Mouse (Mus musculus): ENCODE data around the gene Prdm2.
A peak's percentile ranks its signal among the peaks of the same experiment; 100 is the strongest.

Prdm2 gene

GRCm38 (mm10) chr4:143213175-143213479 lies 332 bp upstream of the Prdm2 start:
- DNase-seq (ENCODE audit: extremely low read depth, insufficient read length, low spot score): no peak

- no peak for DNase-seq (ENCODE audit: extremely low read depth, insufficient read length, low spot score)
Measured at GRCm38 (mm10) chr4:143211584-143212340, 1.0 kb downstream of the Prdm2 start.

- DNase-seq (ENCODE audit: extremely low read depth, insufficient read length, low spot score): no peak
Measured at GRCm38 (mm10) chr4:143209997-143210396, 2.8 kb downstream of the Prdm2 start.

GRCm38 (mm10) chr4:143202653-143203052 lies 10.1 kb downstream of the Prdm2 start:
- no peak for DNase-seq (ENCODE audit: extremely low read depth, insufficient read length, low spot score)

GRCm38 (mm10) chr4:143198371-143198770 lies 14.4 kb downstream of the Prdm2 start:
- DNase-seq (ENCODE audit: extremely low read depth, insufficient read length, low spot score): no peak

- DNase-seq (ENCODE audit: extremely low read depth, insufficient read length, low spot score): no peak
Measured at GRCm38 (mm10) chr4:143197845-143198356, 14.9 kb downstream of the Prdm2 start.

- no peak for DNase-seq (ENCODE audit: extremely low read depth, insufficient read length, low spot score)
Measured at GRCm38 (mm10) chr4:143194328-143194727, 18.5 kb downstream of the Prdm2 start.

- no peak for DNase-seq (ENCODE audit: extremely low read depth, insufficient read length, low spot score)
Measured at GRCm38 (mm10) chr4:143193164-143193563, 19.6 kb downstream of the Prdm2 start.

- DNase-seq (ENCODE audit: extremely low read depth, insufficient read length, low spot score): no peak
Measured at GRCm38 (mm10) chr4:143191783-143192182, 21.0 kb downstream of the Prdm2 start.

- no peak for DNase-seq (ENCODE audit: extremely low read depth, insufficient read length, low spot score)
Measured at GRCm38 (mm10) chr4:143190657-143191056, 22.1 kb downstream of the Prdm2 start.

GRCm38 (mm10) chr4:143188571-143189191 lies 24.1 kb downstream of the Prdm2 start:
- DNase-seq (ENCODE audit: extremely low read depth, insufficient read length, low spot score): no peak

- DNase-seq (ENCODE audit: extremely low read depth, insufficient read length, low spot score): no peak
Measured at GRCm38 (mm10) chr4:143186066-143186465, 26.7 kb downstream of the Prdm2 start.

GRCm38 (mm10) chr4:143185496-143185895 lies 27.3 kb downstream of the Prdm2 start:
- DNase-seq (ENCODE audit: extremely low read depth, insufficient read length, low spot score): no peak

- DNase-seq (ENCODE audit: extremely low read depth, insufficient read length, low spot score): no peak
Measured at GRCm38 (mm10) chr4:143183141-143183540, 29.7 kb downstream of the Prdm2 start.

GRCm38 (mm10) chr4:143180731-143181130 lies 32.1 kb downstream of the Prdm2 start:
- no peak for DNase-seq (ENCODE audit: extremely low read depth, insufficient read length, low spot score)

- no peak for DNase-seq (ENCODE audit: extremely low read depth, insufficient read length, low spot score)
Measured at GRCm38 (mm10) chr4:143171600-143172290, 41.0 kb downstream of the Prdm2 start.

GRCm38 (mm10) chr4:143170290-143170689 lies 42.5 kb downstream of the Prdm2 start:
- DNase-seq (ENCODE audit: extremely low read depth, insufficient read length, low spot score): no peak

GRCm38 (mm10) chr4:143168093-143168492 lies 44.7 kb downstream of the Prdm2 start:
- DNase-seq (ENCODE audit: extremely low read depth, insufficient read length, low spot score): no peak

- DNase-seq (ENCODE audit: extremely low read depth, insufficient read length, low spot score): peak; percentile 96
Measured at GRCm38 (mm10) chr4:143161619-143162479, 50.9 kb downstream of the Prdm2 start.

- DNase-seq (ENCODE audit: extremely low read depth, insufficient read length, low spot score): no peak
Measured at GRCm38 (mm10) chr4:143160826-143161225, 52.0 kb downstream of the Prdm2 start.

GRCm38 (mm10) chr4:143159336-143159735 lies 53.5 kb downstream of the Prdm2 start:
- DNase-seq (ENCODE audit: extremely low read depth, insufficient read length, low spot score): no peak

Measured in 3134 (cell line).